Mouse (Mus musculus) ES-Bruce4 (cell line): ENCODE data around the gene Ywhab. TPM values are rescaled to one million over a fixed set of nuclear protein-coding genes. Genes with fewer than 3 reads are reported as not detected.
A peak's percentile ranks its signal among the peaks of the same experiment; 100 is the strongest.

Source experiments
- H3K27ac ChIP-seq: 2 replicates; pipeline ENCODE4 v1.5.1; 2012; ENCODE audit warnings: low read length, inconsistent platforms; ENCODE audit not compliant: insufficient read depth
- H3K27me3 ChIP-seq: 2 replicates; pipeline ENCODE4 v1.6.1; 2012; ENCODE audit warnings: mild to moderate bottlenecking, low read length, inconsistent platforms; ENCODE audit not compliant: control insufficient read depth, poor library complexity, insufficient read depth, severe bottlenecking
- H3K36me3 ChIP-seq: 2 replicates; pipeline ENCODE4 v1.6.1; 2012; ENCODE audit warnings: inconsistent platforms, mild to moderate bottlenecking, low read length, moderate library complexity; ENCODE audit not compliant: control insufficient read depth, poor library complexity, insufficient read depth, severe bottlenecking
- H3K4me1 ChIP-seq: one replicate; pipeline ENCODE4 v1.8.1; 2011; ENCODE audit warnings: low read length; ENCODE audit not compliant: control insufficient read depth, insufficient read depth
- H3K4me3 ChIP-seq: 2 replicates; pipeline ENCODE4 v1.5.1; 2011; ENCODE audit warnings: low read depth, mild to moderate bottlenecking, low read length
- H3K9ac ChIP-seq: 2 replicates; pipeline ENCODE4 v1.6.1; 2012; ENCODE audit warnings: low read depth, mild to moderate bottlenecking, inconsistent platforms; ENCODE audit not compliant: poor library complexity, severe bottlenecking
- H3K9me3 ChIP-seq: replicated peaks from 2 replicates; pipeline ENCODE4 v1.6.1; 2012; ENCODE audit warnings: mild to moderate bottlenecking, low read length, inconsistent platforms; ENCODE audit not compliant: control insufficient read depth, poor library complexity, insufficient read depth, severe bottlenecking
- CTCF ChIP-seq: IDR thresholded peaks from one replicate; pipeline ENCODE4 v1.8.1; 2011; ENCODE audit warnings: low read depth, low read length
- EP300 ChIP-seq: IDR thresholded peaks from 2 replicates; pipeline ENCODE4 v1.6.1; 2011; ENCODE audit warnings: low read depth, low read length; ENCODE audit not compliant: insufficient read depth
- POLR2A ChIP-seq: IDR thresholded peaks from one replicate; pipeline ENCODE4 v1.8.1; 2011; ENCODE audit warnings: low read length; ENCODE audit not compliant: insufficient read depth
- polyA plus RNA-seq: library from polyadenylated mRNA; stranded (reverse); fragments of >200 nt; gene quantifications from 2 replicates; pipeline ENCODE4 v1.2.4, GENCODE M21; 2011; ENCODE audit warnings: low read depth; ENCODE audit not compliant: missing spikeins, insufficient read depth, insufficient read length

Gene Ywhab
- polyA plus RNA-seq, 1 experiment = 137 TPM

GRCm38 (mm10) chr2:164047197-164047690 lies 52.5 kb downstream of the Ywhab start:
- TF ChIP-seq CTCF (no peak), POLR2A (peak; percentile 21)
- Histone ChIP-seq H3K9ac (no peak overlapping the region), H3K9me3 (no peaks in the 10 kb centered on the region), H3K4me3 (peak overlapping the region; percentile 79), H3K4me1 (no peaks in the 10 kb centered on the region), H3K36me3 (no peaks in the 10 kb centered on the region; the same call in 1 of the 2 replicates), H3K27ac (no peak overlapping the region), H3K27me3 (no peaks in the 10 kb centered on the region)

- no peak for TF ChIP-seq EP300
- TF ChIP-seq CTCF = no peak
- no peak for TF ChIP-seq POLR2A
- Histone ChIP-seq H3K36me3 (peaks cover 34% of the 10 kb centered on the region), H3K4me1 (no peaks in the 10 kb centered on the region)
These were observed 59.0 kb downstream of the Ywhab start for GRCm38 (mm10) chr2:164053767-164054166.

GRCm38 (mm10) chr2:164054671-164055070 lies 59.9 kb downstream of the Ywhab start:
- H3K4me3 ChIP-seq = no peak overlapping the region
- H3K27ac ChIP-seq = no peak overlapping the region
- H3K36me3 ChIP-seq = peaks cover 41% of the 10 kb centered on the region
- no peaks in the 10 kb centered on the region for H3K27me3 ChIP-seq
- no peaks in the 10 kb centered on the region for H3K9me3 ChIP-seq
- no peak overlapping the region for H3K9ac ChIP-seq
- TF ChIP-seq EP300 (no peak), POLR2A (no peak), CTCF (no peak)
- H3K4me1 ChIP-seq = no peaks in the 10 kb centered on the region

More at GRCm38 (mm10) chr2:164053767-164054166, 59.0 kb downstream of the Ywhab start:
- H3K9ac ChIP-seq = no peak overlapping the region
- no peak overlapping the region for H3K27ac ChIP-seq
- no peaks in the 10 kb centered on the region for H3K27me3 ChIP-seq
- H3K9me3 ChIP-seq = no peaks in the 10 kb centered on the region
- no peak overlapping the region for H3K4me3 ChIP-seq

DNA sequence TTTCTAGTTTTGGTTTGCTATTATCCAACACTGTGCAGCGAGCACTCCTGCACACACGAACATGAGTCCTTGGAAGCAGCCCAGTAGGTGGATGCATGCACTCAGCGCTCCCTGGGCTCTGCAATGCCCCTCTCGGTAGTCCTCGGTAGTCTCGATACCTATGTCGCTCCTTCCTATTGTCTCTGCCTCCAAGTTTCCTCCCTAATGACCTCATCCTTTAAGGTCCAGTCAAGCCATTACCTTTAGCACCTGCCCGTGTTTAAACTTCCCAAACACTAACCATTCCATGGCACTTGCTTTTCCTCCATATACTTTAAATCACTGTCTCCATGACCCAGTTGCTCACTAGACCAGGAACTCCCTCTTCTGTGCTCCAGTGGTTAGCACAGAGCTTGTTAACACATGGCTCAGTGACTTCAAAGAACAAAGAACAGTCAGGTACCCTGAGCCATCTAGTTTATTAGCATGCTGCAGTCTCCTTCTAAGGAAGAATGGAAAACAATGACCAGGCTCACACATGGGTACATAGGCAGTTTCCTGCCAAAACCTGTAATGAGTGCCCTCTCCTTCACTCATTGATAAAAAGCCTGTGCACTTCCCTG lies 65.0 kb downstream of the Ywhab start:
- no peaks in the 10 kb centered on the region for H3K4me1 ChIP-seq
- peaks cover 54% of the 10 kb centered on the region for H3K36me3 ChIP-seq
- H3K9ac ChIP-seq = no peak overlapping the region
- no peak for TF ChIP-seq CTCF
- no peak overlapping the region for H3K27ac ChIP-seq
- no peaks in the 10 kb centered on the region for H3K27me3 ChIP-seq
- no peak overlapping the region for H3K4me3 ChIP-seq
- no peaks in the 10 kb centered on the region for H3K9me3 ChIP-seq

Other genes starting within 250 kb of the Ywhab start
- gene Ada, start 244.7 kb upstream of the Ywhab start, polyA plus RNA-seq = 8.4 and 8.9 TPM in 2 replicates
- 1.0 and 1.2 TPM in 2 replicates for gene Ccn5, start 174.1 kb upstream of the Ywhab start, polyA plus RNA-seq
- gene Kcnk15, start 141.3 kb upstream of the Ywhab start, polyA plus RNA-seq = not detected in 2 replicates
- gene Rims4, start 76.3 kb upstream of the Ywhab start, polyA plus RNA-seq = 0.88 and 1.7 TPM in 2 replicates
- gene Pabpc1l, start 30.5 kb downstream of the Ywhab start, polyA plus RNA-seq = 2.5 and 4.2 TPM in 2 replicates
- gene Stk4, start 75.4 kb downstream of the Ywhab start, polyA plus RNA-seq = 59.9 and 74.8 TPM in 2 replicates
- gene Tomm34, start 76.2 kb downstream of the Ywhab start, polyA plus RNA-seq = 90.0 and 91.0 TPM in 2 replicates
- 0.22 and 0.24 TPM in 2 replicates for gene Kcns1, start 176.2 kb downstream of the Ywhab start, polyA plus RNA-seq
- gene Wfdc5, start 187.8 kb downstream of the Ywhab start, polyA plus RNA-seq = not detected in 2 replicates
- not detected in 2 replicates for gene Wfdc12, start 195.6 kb downstream of the Ywhab start, polyA plus RNA-seq
- not detected in 2 replicates for gene Wfdc15a, start 205.2 kb downstream of the Ywhab start, polyA plus RNA-seq
- not detected in 2 replicates for gene Wfdc15b, start 226.7 kb downstream of the Ywhab start, polyA plus RNA-seq
- gene Svs2, start 243.5 kb downstream of the Ywhab start, polyA plus RNA-seq = not detected in 2 replicates